Mouse (Mus musculus) spleen, postnatal 14 days (tissue): ENCODE measurements around the gene Stx2.
A peak's percentile ranks its signal among the peaks of the same experiment; 100 is the strongest.

Source experiments
- DNase-seq, 2 experiments: peaks; one replicate each; pipeline ENCODE4 v3.0.0; 2021 to 2022; ENCODE audit warnings: low spot score in 2 of 2

Stx2 gene

GRCm38 (mm10) chr5:129008412-129008826, at the start of gene Stx2:
Stx2 (minus strand) TSS chr5:129008574.
- peak; percentile 91 to 92 for DNase-seq

- DNase-seq, result no peak
These were observed 46.4 kb upstream of the Stx2 start for GRCm38 (mm10) chr5:129054675-129055284.

- no peak for DNase-seq
These were observed 44.4 kb upstream of the Stx2 start for GRCm38 (mm10) chr5:129052636-129053355.

GRCm38 (mm10) chr5:129051910-129052309, 43.5 kb upstream of the Stx2 start:
- no peak for DNase-seq

GRCm38 (mm10) chr5:129049372-129049771, 41.0 kb upstream of the Stx2 start:
- no peak for DNase-seq

- no peak for DNase-seq
These were observed 37.5 kb upstream of the Stx2 start for GRCm38 (mm10) chr5:129045641-129046580.

- no peak for DNase-seq
These were observed 29.4 kb upstream of the Stx2 start for GRCm38 (mm10) chr5:129037739-129038138.

GRCm38 (mm10) chr5:129036678-129037077, 28.3 kb upstream of the Stx2 start:
- DNase-seq, result no peak

GRCm38 (mm10) chr5:129029131-129029723, 20.9 kb upstream of the Stx2 start:
- DNase-seq, result no peak

GRCm38 (mm10) chr5:129026637-129027036, 18.3 kb upstream of the Stx2 start:
- no peak for DNase-seq

GRCm38 (mm10) chr5:129026171-129026570, 17.8 kb upstream of the Stx2 start:
- no peak for DNase-seq

GRCm38 (mm10) chr5:129025725-129026124, 17.4 kb upstream of the Stx2 start:
- no peak for DNase-seq

- no peak for DNase-seq
These were observed 16.7 kb upstream of the Stx2 start for GRCm38 (mm10) chr5:129025048-129025447.

- DNase-seq, result no peak
These were observed 12.4 kb upstream of the Stx2 start for GRCm38 (mm10) chr5:129020731-129021130.

- no peak for DNase-seq
These were observed 11.9 kb upstream of the Stx2 start for GRCm38 (mm10) chr5:129020300-129020668.

GRCm38 (mm10) chr5:129019497-129020299, 11.3 kb upstream of the Stx2 start, which contains the start of gene Ran:
Ran (plus strand) TSS chr5:129020069.
- DNase-seq, result peak; percentile 90 to 93

- no peak for DNase-seq
These were observed 10.6 kb upstream of the Stx2 start for GRCm38 (mm10) chr5:129018782-129019489.

- DNase-seq, result no peak
These were observed 8.0 kb upstream of the Stx2 start for GRCm38 (mm10) chr5:129016370-129016769.

GRCm38 (mm10) chr5:129015540-129015939, 7.2 kb upstream of the Stx2 start:
- DNase-seq, result no peak

GRCm38 (mm10) chr5:129015020-129015419, 6.6 kb upstream of the Stx2 start:
- no peak for DNase-seq
